Mouse (Mus musculus) right cerebral cortex, postnatal 25 days (tissue): Measurements from ENCODE around the gene Tmprss6.

ENCODE experiments used
- DNase-seq: peaks from one replicate; pipeline ENCODE4 v3.0.0; 2022

Gene Tmprss6

DNA sequence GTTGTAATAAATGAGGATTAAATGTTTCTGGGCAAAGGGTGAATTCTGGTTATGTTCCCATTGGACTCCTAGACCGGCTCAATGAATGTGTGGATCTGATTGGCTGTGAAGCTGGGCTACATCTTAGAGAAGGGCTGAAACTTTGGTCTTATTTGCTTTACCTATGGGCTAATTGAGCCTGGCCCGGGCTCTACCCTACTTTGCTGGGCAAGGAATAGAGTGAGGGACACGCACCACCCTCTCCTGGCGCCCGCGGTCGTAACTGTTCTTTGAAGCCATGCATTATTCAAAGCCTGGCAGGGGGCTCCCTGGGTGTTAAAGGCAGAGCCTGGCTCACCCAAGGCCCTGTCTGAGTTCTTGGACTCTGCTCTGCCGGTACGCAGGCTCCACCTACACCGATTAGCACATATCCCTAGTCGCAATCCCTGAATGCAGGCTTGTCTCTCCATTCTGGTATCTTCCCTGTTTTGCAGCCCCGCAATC, 58.8 kb downstream of the Tmprss6 start:
- DNase-seq: no peak

DNA sequence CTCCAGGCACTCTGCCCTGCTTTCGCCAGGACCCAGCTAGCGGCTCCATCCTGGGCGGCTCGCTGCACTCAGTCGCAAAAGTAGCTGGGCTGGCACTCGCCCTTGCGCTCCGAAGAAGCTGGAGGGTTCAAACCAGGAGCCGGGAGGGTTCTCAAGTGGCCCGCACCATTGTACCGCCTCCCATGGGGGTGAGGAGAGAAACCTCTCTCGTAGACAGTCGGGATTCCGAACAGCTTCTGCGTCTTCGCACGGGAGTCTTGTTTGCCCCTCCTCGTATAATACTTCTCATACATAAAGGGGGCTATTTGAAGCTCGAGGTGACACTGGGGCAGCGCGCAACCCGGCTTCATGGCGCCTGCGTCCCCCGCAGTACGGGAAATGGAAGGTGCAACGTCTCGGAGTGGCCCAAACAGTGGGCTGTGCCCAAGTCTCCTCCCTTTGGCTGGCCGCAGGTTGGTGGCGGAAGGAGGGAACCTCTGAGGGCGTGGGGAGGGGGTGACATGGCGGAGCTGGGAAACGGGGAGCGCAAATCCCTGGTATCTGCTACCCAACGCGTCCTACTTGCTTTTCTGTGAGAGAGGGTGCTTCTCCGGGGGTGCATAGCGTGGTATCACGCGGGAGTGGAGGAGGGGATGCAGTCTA, 62.0 kb downstream of the Tmprss6 start, which contains the start of gene Mpst:
Mpst (plus strand) TSS at position 124 of the 642 bp plus-strand sequence.
- DNase-seq: peak; percentile 89

DNA sequence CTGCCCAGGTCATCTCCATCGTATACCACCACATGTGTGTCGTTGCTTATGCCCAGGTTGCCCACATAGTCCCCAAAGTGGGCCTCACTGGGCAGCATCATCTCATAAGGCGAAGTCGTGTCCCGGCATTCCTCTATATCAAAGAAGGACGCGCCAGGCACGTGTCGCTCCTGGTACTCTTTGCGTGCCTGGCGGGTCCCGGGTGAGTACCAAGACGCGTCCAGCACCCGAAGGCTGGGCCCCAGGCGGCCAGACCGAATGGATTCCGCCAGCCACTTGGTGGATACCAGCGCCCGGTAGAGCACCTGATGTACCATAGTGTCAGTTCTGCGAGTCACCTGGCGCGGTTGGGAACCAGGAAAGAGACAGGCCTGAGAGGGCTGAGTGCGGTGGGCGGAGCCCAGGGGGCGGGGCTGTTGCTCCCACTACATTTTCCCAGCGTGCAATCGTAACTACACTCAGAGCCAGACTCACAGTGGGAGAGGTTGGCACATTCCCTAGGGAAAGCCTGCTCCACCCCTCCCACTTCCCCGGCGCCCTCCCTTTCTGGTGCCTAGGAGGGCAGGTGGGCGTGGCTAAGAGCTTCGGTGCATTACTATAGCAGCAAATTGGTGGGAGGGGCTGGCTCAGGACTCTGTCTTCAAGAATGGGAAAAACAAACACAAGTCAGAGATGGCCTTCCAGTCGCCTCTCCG, 62.8 kb downstream of the Tmprss6 start, which contains the start of gene Tst:
Tst (minus strand) TSS at position 391 of the 695 bp plus-strand sequence.
- peak; percentile 85 for DNase-seq

DNA sequence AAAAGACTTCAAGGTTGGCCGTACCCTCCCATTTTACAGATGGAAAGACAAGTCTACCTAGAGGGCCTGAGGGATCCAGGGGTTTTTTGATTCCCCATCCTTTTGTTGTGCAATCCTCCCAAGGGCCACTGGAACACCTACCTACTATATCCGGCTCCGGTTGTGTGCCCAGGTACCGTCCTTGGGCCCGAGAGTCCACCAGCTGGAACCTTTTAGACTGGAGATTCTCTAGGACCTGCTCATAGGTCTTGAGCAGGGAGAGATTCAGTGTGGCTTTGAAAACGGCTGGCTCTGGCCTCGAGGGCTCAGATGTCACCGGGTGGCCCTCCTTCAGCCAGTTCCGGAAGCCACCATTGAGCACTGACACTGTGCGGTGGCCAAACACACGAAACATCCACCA, 63.3 kb downstream of the Tmprss6 start:
- no peak for DNase-seq

DNA sequence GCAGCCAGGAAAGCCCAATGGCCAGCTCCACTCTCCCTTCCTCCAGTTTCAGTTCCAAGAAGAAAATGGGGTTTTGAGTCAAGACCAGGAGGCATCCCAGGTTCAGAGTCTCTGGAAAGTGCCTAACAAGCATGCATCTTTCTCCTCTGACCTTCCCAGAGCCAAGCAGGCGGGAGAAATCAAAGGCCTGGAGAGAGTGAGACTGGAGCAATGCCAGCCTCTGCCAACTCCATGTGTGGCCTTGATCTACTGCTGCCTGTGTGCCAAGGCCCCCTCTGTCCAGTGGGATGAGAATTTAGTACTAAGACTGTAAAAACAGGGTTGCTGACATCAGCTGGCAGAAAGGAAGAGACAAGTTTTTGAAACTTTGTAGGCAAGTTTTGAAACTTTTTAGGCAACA, 64.5 kb downstream of the Tmprss6 start:
- DNase-seq: no peak

DNA sequence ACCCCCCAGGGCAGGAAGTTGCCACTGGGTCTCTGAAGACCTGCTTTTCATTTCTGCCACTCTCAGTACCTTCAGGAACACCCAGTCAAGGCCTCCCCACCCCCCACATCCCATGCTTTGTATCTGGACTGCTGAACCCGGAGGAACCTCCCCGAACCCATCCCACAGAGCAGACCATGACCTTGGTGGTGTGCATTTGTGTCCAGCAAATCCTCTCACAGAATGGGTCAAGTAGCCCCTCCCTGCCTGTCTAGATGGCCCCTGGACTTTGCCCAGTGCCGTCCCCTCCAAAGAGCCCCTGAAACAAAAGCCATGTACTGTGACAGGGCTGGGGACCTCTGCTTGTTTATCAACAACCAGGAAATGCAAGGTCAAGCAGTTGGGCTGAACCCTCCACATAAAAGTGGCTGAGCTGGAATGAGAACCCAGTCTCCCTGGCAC, 65.1 kb downstream of the Tmprss6 start:
- no peak for DNase-seq

DNA sequence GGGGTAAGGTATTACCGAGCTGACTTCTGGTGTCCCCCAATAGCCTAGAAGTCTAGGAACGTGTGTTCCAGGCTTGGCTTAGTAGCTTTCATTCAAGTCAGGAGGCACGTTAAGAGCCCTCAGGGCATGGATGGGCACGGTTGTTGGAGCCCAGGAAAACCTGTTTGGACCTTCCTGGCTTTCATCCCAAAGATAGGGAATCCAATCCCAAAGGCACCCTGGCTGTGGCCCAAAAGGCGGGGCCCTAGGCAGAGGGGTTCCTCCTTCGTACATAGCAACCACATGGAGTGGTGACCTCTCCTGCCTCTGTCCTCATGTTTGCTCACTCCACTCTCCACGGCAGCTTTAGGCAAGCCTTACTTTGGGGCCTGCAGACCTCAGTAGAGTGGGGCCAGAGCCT, 66.0 kb downstream of the Tmprss6 start:
- DNase-seq: no peak

DNA sequence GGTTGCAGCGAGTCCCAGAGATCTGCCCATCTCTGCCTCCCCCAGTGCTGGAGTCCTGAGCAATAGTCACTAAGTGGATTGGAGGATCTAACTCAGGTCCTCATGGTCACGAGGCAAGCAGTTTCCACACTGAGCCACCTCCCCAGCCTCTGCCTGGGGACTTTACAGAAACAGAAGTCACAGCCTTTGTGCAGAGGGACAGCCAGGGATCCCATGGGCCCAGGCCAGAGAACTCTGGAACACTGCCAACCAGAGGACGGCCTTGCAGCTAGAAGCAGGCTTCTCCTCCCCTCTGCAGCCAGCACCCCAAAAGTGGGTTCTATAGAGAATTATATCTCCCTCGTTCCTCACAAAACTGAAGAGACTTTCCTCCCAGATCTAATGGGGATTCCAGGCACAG, 66.5 kb downstream of the Tmprss6 start:
- DNase-seq: no peak

DNA sequence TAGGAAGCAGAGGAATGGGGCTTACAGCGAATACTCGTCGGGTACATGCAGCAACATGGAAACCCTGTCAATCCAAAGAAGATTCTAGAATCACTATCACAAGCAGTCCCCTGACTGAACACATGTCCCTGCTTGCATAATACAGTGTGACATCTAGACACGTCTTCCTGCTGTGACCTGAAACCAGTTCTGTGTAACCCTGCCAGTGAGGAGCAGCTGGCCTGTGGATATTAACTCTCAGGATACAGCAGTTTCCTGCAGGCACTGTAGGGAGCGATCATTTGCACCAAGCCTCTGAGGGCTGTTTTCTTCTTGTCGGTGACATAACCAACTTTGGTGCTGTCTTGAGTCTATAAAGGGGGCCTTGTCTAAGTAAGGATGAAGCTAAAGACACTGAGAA, 67.1 kb downstream of the Tmprss6 start:
- DNase-seq: no peak

DNA sequence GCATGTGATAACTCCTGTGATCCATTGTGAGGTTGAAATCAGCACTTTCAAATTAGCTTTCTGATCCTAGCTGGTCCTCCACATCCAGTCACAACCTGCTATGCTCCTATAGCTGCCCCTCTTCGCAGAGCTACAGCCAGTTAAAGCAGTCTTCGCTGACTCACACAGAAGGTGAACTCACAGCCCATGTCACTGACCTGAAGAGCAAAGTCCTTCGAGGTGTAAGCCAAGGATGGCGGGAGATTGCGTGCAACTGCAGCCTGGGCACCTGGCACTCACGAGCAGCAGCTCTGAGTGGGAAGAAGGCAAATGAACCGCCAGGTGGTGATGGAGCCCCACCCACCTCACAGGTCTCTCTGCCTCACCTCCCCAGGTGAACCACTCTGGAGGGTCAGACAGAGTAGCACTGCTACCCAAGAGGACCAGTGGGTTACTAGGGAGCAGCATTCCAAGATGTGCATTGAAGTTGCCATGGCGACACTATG, 72.9 kb downstream of the Tmprss6 start, which contains the start of gene Tex33:
Tex33 (minus strand) TSS at position 435 of the 485 bp plus-strand sequence.
- no peak for DNase-seq

DNA sequence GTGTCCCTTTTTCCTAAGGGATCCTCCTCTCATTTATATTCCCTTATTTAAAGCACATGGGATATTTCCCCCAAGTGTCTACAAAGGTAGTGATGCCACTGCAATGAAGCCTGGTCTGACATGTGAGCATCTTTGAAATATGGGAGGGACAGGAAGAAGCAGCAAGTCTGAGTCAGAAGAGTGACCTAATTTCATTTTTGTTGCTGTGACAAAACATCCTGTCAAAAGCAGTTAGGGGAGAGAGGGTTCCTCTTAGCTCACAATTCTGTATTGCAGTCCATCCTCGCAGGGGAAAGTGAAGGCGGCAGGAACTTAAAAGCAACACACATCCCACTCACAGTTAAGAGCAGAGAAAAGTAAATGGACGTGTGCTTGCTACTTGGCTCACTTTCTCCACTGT, 77.6 kb downstream of the Tmprss6 start:
- no peak for DNase-seq
